Mouse (Mus musculus): ENCODE data around the gene Tbl1xr1.

The Tbl1xr1 gene

DNA sequence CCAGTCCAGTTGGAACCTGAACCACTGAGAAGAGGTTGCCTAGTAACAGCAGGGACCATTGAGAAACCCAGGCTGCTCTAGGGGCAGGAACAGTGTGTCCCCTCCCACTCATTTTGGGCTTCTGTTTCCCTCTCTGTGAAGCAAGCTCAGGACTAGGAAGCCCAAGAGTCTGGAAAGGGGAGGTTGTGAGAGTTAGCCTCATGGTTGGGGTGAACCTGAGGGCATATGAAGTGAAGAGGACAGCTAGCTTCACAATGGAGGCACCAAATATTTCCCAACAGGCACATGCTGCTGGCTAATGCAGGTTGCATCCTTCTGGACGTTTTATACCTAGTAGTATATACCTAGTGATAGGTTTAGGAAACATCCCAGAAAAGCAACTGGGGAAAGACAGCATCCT is 122.3 kb downstream of the Tbl1xr1 start:
- no peak for DNase-seq (ENCODE audit: low spot score in 2 of 2)

- no peak for DNase-seq (ENCODE audit: low spot score in 2 of 2)
Observed at GRCm38 (mm10) chr3:22204186-22204585, 127.7 kb downstream of the Tbl1xr1 start.

GRCm38 (mm10) chr3:22221557-22221956 is 145.1 kb downstream of the Tbl1xr1 start:
- DNase-seq (ENCODE audit: low spot score in 2 of 2), result no peak

DNA sequence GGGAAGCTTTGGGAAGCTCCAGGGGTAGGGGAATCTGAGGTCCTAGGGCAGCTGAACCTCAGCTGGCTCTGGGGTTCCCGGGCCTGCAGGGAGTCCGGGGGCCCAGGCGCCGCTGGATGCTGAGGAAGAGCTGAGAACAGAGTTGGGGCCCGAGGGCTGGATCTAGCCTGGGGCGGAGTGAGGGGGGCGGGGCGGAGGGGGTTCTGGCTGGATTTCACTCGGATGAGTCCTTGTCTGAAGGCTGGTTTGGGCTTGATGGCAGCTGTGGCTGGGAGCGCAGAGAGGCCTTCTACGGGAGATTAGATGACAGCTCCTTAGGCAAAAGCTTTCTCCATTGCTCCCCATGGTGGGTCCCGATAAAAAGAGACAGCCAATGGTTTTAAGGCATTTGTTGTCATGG is 145.9 kb downstream of the Tbl1xr1 start:
- no peak for DNase-seq (ENCODE audit: low spot score in 2 of 2)

DNA sequence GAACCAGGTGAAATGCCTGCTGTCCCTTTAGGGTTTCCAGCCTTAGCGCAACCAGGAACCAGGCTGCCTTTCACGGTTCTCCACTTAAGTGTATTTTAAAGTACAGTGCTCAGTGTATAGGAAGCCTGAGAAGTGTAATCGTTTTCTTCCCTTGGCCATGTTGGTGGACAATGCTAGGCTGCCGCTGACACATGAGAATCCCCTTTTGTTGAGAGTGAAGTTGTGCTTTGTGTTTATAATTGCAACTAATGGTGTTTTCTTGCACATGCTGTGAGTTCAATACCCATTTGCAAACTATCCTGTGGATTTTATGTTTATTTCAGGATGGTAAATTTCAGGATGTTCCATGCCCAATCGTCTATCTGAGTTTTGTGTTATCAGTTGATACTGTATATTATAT is 146.6 kb downstream of the Tbl1xr1 start:
- DNase-seq (ENCODE audit: low spot score in 2 of 2), result no peak

GRCm38 (mm10) chr3:22228052-22228451 is 151.6 kb downstream of the Tbl1xr1 start:
- DNase-seq (ENCODE audit: low spot score in 2 of 2), result no peak

- DNase-seq (ENCODE audit: low spot score in 2 of 2), result no peak
Observed at GRCm38 (mm10) chr3:22230635-22231034, 154.2 kb downstream of the Tbl1xr1 start.

GRCm38 (mm10) chr3:22238106-22238900 is 161.9 kb downstream of the Tbl1xr1 start:
- DNase-seq (ENCODE audit: low spot score in 2 of 2), result no peak
